Mouse (Mus musculus) intestine, postnatal 0 days (tissue): ENCODE measurements at regions not wholly inside any gene's neighbourhood (a gene's known extent, or its start where the extent isn't known, plus 50 kb on each side); places are given as distances from the start of the nearest gene placed in this dataset.

ENCODE experiments used
- ATAC-seq: fragments of 200-750 bp; cut with Nextera tagmentation; 2 replicates; pipeline ENCODE4 v1.8.0; 2017; ENCODE audit warnings: mild to moderate bottlenecking, moderate TSS enrichment, moderate library complexity
- H3K27ac ChIP-seq: fragments of 300-500 bp; sonication (generic); 2 replicates; pipeline ENCODE4 v1.5.1; 2014; ENCODE audit warnings: mild to moderate bottlenecking, low read depth, low read length, moderate library complexity
- H3K27me3 ChIP-seq: fragments of 300-500 bp; sonication (generic); replicated peaks from 2 replicates; pipeline ENCODE4 v1.6.1; 2014; ENCODE audit warnings: low read length, mixed read lengths; ENCODE audit not compliant: control insufficient read depth, insufficient read depth
- H3K36me3 ChIP-seq: fragments of 300-500 bp; sonication (generic); 2 replicates; pipeline ENCODE4 v1.6.1; 2014; ENCODE audit warnings: mild to moderate bottlenecking, moderate library complexity; ENCODE audit not compliant: control insufficient read depth, insufficient read depth
- H3K4me1 ChIP-seq: fragments of 300-500 bp; sonication (generic); replicated peaks from 2 replicates; pipeline ENCODE4 v1.6.1; 2014; ENCODE audit warnings: antibody characterized with exemption, low read length, mixed read lengths; ENCODE audit not compliant: control insufficient read depth, insufficient read depth
- H3K4me2 ChIP-seq: fragments of 300-500 bp; sonication (generic); replicated peaks from 2 replicates; pipeline ENCODE4 v1.6.1; 2014; ENCODE audit warnings: low read depth, mild to moderate bottlenecking, moderate library complexity
- H3K4me3 ChIP-seq: fragments of 300-500 bp; sonication (generic); 2 replicates; pipeline ENCODE4 v1.5.1; 2014; ENCODE audit warnings: low read depth, low read length
- H3K9ac ChIP-seq: fragments of 300-500 bp; sonication (generic); 2 replicates; pipeline ENCODE4 v1.6.1; 2014; ENCODE audit warnings: mild to moderate bottlenecking, low read depth, low read length
- H3K9me3 ChIP-seq: fragments of 300-500 bp; sonication (generic); 2 replicates; pipeline ENCODE4 v1.6.1; 2016; ENCODE audit warnings: mixed run types; ENCODE audit not compliant: control insufficient read depth
- CTCF ChIP-seq: sonication (generic); IDR thresholded peaks from 2 replicates; pipeline ENCODE4 v1.5.1; 2016; ENCODE audit warnings: low read depth, mild to moderate bottlenecking, control low read depth, antibody characterized with exemption, moderate library complexity
- WGBS: fragments of 180-500 bp; shearing (Covaris S2); extraction: QIAGEN DNeasy Blood & Tissue Kit; methylation state at CpG from one replicate; pipeline ENCODE4 v1.1.7; 2014; 5-methylcytosine and 5-hydroxymethylcytosine counted together

DNA sequence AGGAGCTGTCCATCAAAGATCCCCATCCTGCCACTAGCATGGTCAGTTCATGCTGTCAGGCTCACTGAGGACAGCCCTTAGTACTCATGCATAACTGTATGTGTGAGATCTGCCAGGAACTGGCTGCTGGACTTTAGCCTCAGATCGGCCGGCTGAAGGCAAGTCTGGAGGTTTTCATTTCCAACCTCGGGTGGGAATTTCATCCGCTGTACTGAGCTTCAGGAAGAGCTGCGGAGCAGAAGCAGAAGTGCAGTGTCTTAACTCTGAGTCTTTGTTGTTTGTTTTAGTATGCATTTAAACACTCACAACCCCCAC lies 99.6 kb upstream of the Ccnd2 start:
- ATAC-seq, result peak; percentile 55; the same call in 1 of the 2 replicates
- H3K27ac ChIP-seq, result no peak overlapping the region
- H3K9ac ChIP-seq, result no peak overlapping the region
- no peaks in the 10 kb centered on the region for H3K9me3 ChIP-seq
- no peak for TF ChIP-seq CTCF
- H3K27me3 ChIP-seq, result no peaks in the 10 kb centered on the region
- 0 out of 2 replicates have a peak, but pooled peaks cover 7% of the 10 kb centered on the region for H3K4me1 ChIP-seq
- no peak overlapping the region for H3K4me3 ChIP-seq
- H3K4me2 ChIP-seq, result peak overlapping the region; percentile 37
- H3K36me3 ChIP-seq, result no peaks in the 10 kb centered on the region
- WGBS, result 4% methylated on average over 5 of the region's 5 CpGs

DNA sequence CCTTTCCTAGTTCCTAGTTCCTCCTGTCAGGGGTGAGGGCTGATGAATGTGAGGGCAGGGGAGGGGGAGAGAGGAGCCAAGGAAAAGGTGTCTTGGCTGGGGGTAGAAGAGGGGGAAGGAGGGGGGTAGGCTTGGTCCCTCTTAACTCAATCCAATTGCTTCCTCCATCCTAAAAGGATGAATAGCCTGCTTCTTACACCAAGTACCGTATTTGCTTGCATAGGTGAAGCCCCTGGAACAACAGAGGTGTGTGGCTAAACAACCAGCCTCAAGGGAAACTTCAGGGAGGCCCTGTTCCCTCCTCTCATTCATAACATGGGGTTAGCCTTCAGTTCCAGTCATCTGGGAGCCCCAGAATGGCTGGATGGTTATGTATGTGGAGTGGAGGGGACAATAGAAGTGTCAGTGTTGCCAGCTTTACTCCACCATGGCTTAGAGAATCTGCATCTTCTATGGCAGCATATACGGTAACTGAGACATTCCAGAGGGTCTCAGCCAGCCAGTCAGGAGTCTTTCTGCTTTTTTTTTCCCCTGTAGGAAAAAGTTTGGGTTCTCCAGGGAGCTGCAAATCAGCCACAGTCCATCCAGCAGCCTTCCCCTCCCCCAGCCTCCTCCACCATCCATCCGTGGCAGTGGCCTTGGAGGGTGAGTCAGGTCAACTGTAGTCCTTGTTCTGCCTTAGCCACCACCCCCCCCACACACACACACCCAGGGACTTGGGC lies 100.2 kb upstream of the Ccnd2 start:
- no peak for ATAC-seq
- H3K4me3 ChIP-seq, result no peak overlapping the region

DNA sequence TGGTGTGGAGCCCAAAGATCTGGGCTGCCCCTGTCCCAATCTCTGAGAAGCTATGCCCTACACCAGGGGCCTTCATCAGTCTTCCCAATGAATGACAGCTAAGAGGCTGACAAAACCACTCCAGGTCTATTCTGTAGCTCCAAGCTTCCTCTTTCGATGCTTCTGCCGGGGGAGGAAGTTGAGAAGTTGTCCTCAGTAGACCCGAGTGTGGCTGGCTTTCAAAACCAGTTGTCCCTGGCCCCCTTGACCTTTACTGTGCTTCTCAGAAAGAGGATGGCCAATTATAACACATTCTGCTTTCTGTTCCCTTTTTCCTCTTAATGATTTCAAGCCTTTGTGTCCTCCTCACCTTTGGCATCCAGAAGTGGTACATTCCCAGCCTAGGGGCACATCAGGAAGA lies 101.9 kb upstream of the Ccnd2 start:
- Histone ChIP-seq H3K9me3 (no peaks in the 10 kb centered on the region), H3K27me3 (no peaks in the 10 kb centered on the region), H3K4me3 (no peak overlapping the region), H3K4me1 (0 out of 2 replicates have a peak, but pooled peaks cover 7% of the 10 kb centered on the region), H3K9ac (no peak overlapping the region), H3K4me2 (no peak overlapping the region), H3K36me3 (no peaks in the 10 kb centered on the region), H3K27ac (no peak overlapping the region)
- no peak for TF ChIP-seq CTCF
- WGBS, result 68% methylated on average over 3 of the region's 3 CpGs
- ATAC-seq, result no peak

More for the DNA sequence above, 100.2 kb upstream of the Ccnd2 start:
- no peak overlapping the region for H3K27ac ChIP-seq
- peak overlapping the region; percentile 37 for H3K4me2 ChIP-seq
- no peak overlapping the region for H3K9ac ChIP-seq
- no peak for TF ChIP-seq CTCF
- H3K27me3 ChIP-seq, result no peaks in the 10 kb centered on the region
- 14% methylated on average over 3 of the region's 3 CpGs for WGBS
- H3K36me3 ChIP-seq, result no peaks in the 10 kb centered on the region
- no peaks in the 10 kb centered on the region for H3K9me3 ChIP-seq
- H3K4me1 ChIP-seq, result 0 out of 2 replicates have a peak, but pooled peaks cover 7% of the 10 kb centered on the region

DNA sequence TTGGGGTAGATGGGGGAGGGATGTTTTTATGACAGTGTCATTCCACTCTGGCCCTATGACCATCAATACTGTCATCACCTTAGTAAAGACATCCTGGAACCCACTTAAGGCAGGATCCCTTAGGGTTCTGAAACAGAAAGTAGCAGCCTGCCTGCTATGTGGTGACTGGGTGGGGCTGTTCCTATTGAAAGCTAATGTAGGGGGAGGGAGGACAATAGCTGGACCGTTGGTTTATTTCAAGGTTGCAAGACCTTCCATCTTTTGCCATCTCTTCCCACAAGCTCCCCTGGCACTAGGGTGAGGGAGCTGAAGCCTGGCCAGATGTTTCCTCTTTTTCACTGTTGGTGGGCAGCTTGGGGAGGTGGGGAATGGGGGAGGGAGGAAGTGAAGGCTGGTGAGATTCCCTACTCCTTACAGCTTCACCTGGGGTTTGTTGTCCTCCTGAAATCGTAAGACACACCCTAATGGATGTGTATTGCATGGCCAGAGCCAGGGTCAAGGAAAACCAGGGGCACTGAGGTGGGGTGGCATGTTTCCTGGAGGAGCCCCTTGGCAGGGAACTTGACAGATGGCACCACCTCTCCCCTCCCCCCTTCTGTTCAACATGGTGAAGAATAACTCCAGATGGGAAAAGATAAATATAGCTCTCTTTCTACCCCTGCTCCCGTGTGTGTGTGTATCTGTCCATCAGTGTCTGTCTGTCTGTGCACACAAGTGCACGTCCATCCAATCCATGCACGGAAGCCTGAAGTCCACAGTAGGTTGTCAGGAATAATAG lies 112.1 kb upstream of the Ccnd2 start:
- H3K9me3 ChIP-seq, result no peaks in the 10 kb centered on the region
- no peak overlapping the region for H3K4me3 ChIP-seq
- ATAC-seq, result no peak
- no peak overlapping the region for H3K27ac ChIP-seq
- H3K4me1 ChIP-seq, result peaks cover 12% of the 10 kb centered on the region
- H3K4me2 ChIP-seq, result no peak overlapping the region
- H3K9ac ChIP-seq, result no peak overlapping the region
- no peaks in the 10 kb centered on the region for H3K27me3 ChIP-seq
- no peak for TF ChIP-seq CTCF
- WGBS, result 55% methylated on average over 5 of the region's 5 CpGs
- no peaks in the 10 kb centered on the region for H3K36me3 ChIP-seq

DNA sequence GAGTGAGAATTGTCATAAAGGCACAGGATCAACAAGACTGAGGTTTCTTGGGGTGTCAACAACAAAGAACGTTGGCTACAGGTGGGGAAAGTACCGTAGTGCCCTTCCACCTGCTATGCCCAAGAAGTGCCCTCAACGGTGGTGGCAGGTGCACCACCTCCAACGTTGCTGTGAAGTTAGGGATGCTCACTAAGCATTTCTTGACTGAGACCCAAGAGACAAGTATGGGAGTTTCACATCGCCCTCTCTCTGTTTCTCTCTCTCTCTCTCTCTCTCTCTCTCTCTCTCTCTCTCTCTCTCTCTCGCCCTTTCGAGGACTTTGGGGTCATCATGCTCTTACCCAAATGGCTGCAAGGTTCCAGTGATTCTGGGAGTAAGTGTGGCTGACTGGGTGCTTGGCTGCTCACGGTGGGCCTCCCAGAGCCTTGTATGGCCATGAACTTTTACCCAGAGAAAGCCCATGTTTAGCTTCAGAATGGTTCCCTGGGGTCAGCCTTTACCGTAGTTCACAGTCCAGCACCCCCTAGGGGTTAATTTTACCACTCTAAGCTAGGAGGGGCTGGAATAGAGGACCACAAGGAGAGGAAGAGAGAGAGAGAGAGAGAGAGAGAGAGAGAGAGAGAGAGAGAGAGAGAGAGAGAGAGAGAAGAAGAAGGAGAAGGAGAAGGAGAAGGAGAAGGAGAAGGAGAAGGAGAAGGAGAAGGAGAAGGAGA lies 113.2 kb upstream of the Ccnd2 start:
- H3K9ac ChIP-seq, result no peak overlapping the region
- no peak overlapping the region for H3K4me3 ChIP-seq
- peaks cover 17% of the 10 kb centered on the region for H3K4me1 ChIP-seq
- WGBS, result 75% methylated on average over 9 of the region's 9 CpGs
- no peaks in the 10 kb centered on the region for H3K36me3 ChIP-seq
- H3K9me3 ChIP-seq, result no peaks in the 10 kb centered on the region
- H3K27ac ChIP-seq, result no peak overlapping the region
- no peak for TF ChIP-seq CTCF
- H3K27me3 ChIP-seq, result no peaks in the 10 kb centered on the region
- no peak for ATAC-seq
- no peak overlapping the region for H3K4me2 ChIP-seq
